Mouse (Mus musculus) heart, embryonic 15.5 days (tissue): ENCODE measurements around the gene Eps15. TPM values are rescaled to one million over a fixed set of nuclear protein-coding genes. Genes with fewer than 3 reads are reported as not detected.

Experiments
- ATAC-seq: fragments of 200-750 bp; cut with Nextera tagmentation; replicated peaks from 2 replicates; pipeline ENCODE4 v1.8.0; 2017; ENCODE audit warnings: low read depth, moderate TSS enrichment; ENCODE audit not compliant: insufficient number of reproducible peaks, insufficient read depth, low FRiP score
- H3K27ac ChIP-seq: fragments of 300-500 bp; sonication (generic); 2 replicates; pipeline ENCODE4 v1.5.1; 2015; ENCODE audit warnings: mild to moderate bottlenecking, inconsistent platforms
- H3K27me3 ChIP-seq: fragments of 300-500 bp; sonication (generic); 2 replicates; pipeline ENCODE4 v1.6.1; 2015; ENCODE audit warnings: inconsistent platforms
- H3K36me3 ChIP-seq: fragments of 300-500 bp; sonication (generic); 2 replicates; pipeline ENCODE4 v1.6.1; 2015; ENCODE audit warnings: mild to moderate bottlenecking, inconsistent platforms
- H3K4me1 ChIP-seq: fragments of 300-500 bp; sonication (generic); replicated peaks from 2 replicates; pipeline ENCODE4 v1.6.1; 2015; ENCODE audit warnings: inconsistent platforms
- H3K4me2 ChIP-seq: fragments of 300-500 bp; sonication (generic); 2 replicates; pipeline ENCODE4 v1.6.1; 2015; ENCODE audit warnings: inconsistent platforms, mild to moderate bottlenecking, moderate library complexity
- H3K4me3 ChIP-seq: fragments of 300-500 bp; sonication (generic); 2 replicates; pipeline ENCODE4 v1.5.1; 2015; ENCODE audit warnings: mild to moderate bottlenecking, inconsistent platforms
- H3K9ac ChIP-seq: fragments of 300-500 bp; sonication (generic); 2 replicates; pipeline ENCODE4 v1.6.1; 2015; ENCODE audit warnings: mild to moderate bottlenecking, inconsistent platforms
- H3K9me3 ChIP-seq: fragments of 300-500 bp; sonication (generic); replicated peaks from 2 replicates; pipeline ENCODE4 v1.6.1; 2016; ENCODE audit warnings: inconsistent platforms
- WGBS: fragments of 180-500 bp; shearing (Covaris S2); methylation state at CpG from one replicate; pipeline ENCODE4 v1.1.7; 2015; ENCODE audit warnings: mixed read lengths; 5-methylcytosine and 5-hydroxymethylcytosine counted together
- polyA plus RNA-seq: library from polyadenylated mRNA; unstranded; fragments of >200 nt; fragmentation: Nextera tagmentation; extraction: Ambion mirVana; gene quantifications from 2 replicates; pipeline ENCODE4 v1.2.1, GENCODE M21; 2015

Gene Eps15
- polyA plus RNA-seq, 1 experiment from 2014 or later, result 28.3 TPM

GRCm38 (mm10) chr4:109252199-109252598, 27.9 kb upstream of the Eps15 start:
- Histone ChIP-seq H3K27me3 (no peaks in the 10 kb centered on the region), H3K36me3 (no peaks in the 10 kb centered on the region), H3K9ac (no peak overlapping the region), H3K4me2 (no peak overlapping the region), H3K9me3 (no peaks in the 10 kb centered on the region), H3K27ac (no peak overlapping the region), H3K4me1 (peaks cover 13% of the 10 kb centered on the region; the same call in 1 of the 2 replicates), H3K4me3 (no peak overlapping the region)
- ATAC-seq, result no peak
- WGBS, result 80% methylated on average over 4 of the region's 4 CpGs

GRCm38 (mm10) chr4:109253664-109254151, 26.4 kb upstream of the Eps15 start:
- ATAC-seq, result no peak
- no peak overlapping the region for H3K4me3 ChIP-seq
- H3K9ac ChIP-seq, result no peak overlapping the region
- no peaks in the 10 kb centered on the region for H3K27me3 ChIP-seq
- H3K36me3 ChIP-seq, result no peaks in the 10 kb centered on the region
- H3K9me3 ChIP-seq, result no peaks in the 10 kb centered on the region
- H3K4me1 ChIP-seq, result peaks cover 13% of the 10 kb centered on the region; the same call in 1 of the 2 replicates
- 46% methylated on average over 11 of the region's 11 CpGs for WGBS
- H3K27ac ChIP-seq, result peak overlapping the region; percentile 52
- H3K4me2 ChIP-seq, result 0 out of 2 replicates have a peak overlapping the region, but pooled peaks have one; percentile 20

DNA sequence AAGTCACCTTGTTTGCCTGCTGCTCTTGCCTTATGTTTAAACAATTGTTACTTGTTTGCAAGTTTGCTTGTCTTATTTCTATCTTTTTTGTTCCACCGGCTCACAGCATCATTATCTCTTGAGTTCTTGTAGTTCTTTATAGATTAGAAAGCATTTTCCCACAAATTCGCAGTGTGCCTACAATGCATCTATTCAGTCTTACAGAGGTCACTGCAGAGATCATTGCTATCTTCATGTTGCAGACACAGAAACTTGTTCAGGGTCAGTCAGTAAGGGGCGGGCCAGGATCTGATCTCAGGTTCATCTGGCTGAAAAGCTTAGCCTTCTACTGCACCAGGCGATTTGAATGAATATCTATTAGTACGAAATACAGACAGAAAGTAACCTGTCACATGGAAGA, 25.6 kb upstream of the Eps15 start:
- Histone ChIP-seq H3K4me3 (no peak overlapping the region), H3K27me3 (no peaks in the 10 kb centered on the region), H3K4me2 (no peak overlapping the region), H3K27ac (no peak overlapping the region), H3K9ac (no peak overlapping the region), H3K36me3 (no peaks in the 10 kb centered on the region), H3K9me3 (no peaks in the 10 kb centered on the region), H3K4me1 (peaks cover 13% of the 10 kb centered on the region; the same call in 1 of the 2 replicates)
- no peak for ATAC-seq
- 60% methylated on average over 5 of the region's 5 CpGs for WGBS

DNA sequence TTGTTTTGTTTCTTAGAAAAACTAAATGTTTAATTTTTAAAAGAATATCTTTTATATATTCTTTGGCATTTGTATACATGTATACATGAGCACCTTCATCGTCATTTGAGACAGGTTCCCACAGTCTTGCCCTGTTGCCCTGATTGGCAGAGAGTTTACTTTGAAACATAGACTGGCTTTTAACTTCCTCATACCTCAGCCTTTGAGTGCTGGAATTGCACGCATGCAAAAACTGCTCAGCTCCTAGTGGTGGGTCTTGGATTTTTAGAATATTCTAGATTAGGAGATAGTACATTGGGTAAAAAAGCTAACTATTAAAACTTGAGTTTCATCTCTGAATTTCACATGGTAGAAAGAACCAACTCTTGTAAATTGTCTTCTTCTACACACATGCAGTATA, 24.7 kb upstream of the Eps15 start:
- no peaks in the 10 kb centered on the region for H3K36me3 ChIP-seq
- H3K27ac ChIP-seq, result no peak overlapping the region
- no peak overlapping the region for H3K4me2 ChIP-seq
- no peak overlapping the region for H3K9ac ChIP-seq
- no peak for ATAC-seq
- H3K4me3 ChIP-seq, result no peak overlapping the region
- no peaks in the 10 kb centered on the region for H3K9me3 ChIP-seq
- peaks cover 13% of the 10 kb centered on the region; the same call in 1 of the 2 replicates for H3K4me1 ChIP-seq
- H3K27me3 ChIP-seq, result no peaks in the 10 kb centered on the region
- 42% methylated on average over 2 of the region's 2 CpGs for WGBS

DNA sequence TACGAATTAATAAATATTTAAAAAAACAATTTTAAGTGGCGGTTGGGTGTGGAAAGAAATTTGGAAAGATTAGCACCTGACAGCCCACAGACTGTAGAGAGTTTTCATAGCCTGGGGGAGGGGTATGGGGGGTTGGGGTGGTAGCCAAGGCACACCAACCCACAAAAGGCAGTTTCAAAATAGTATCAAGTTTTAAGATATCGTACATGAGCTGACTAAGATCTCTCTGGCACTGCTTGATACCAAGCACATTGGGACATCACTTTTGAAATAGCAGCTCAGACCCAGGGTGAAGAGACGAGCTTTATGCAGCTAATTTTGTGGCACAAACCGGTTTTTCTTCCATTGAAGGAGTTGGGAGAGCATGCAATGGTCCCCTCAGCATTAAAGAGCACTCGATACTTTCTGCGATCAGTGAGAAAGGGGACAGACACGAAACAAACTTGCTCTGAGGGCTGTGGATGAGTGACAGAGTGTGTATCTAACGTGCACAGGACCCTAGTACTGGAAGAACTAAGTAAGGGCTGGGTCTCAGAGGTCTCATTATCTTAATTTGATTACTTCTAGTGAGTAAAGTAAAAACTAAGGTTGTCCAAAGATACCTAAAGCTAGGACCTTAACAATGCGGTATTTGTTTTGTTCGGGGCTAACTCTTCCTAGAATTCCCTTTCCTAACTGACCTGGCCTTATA, 24.2 kb upstream of the Eps15 start:
- no peak for ATAC-seq
- H3K4me3 ChIP-seq, result no peak overlapping the region
- no peaks in the 10 kb centered on the region for H3K9me3 ChIP-seq
- WGBS, result 74% methylated on average over 11 of the region's 11 CpGs
- H3K4me2 ChIP-seq, result no peak overlapping the region
- no peaks in the 10 kb centered on the region for H3K27me3 ChIP-seq
- H3K4me1 ChIP-seq, result peaks cover 13% of the 10 kb centered on the region; the same call in 1 of the 2 replicates
- no peak overlapping the region for H3K27ac ChIP-seq
- H3K36me3 ChIP-seq, result no peaks in the 10 kb centered on the region
- no peak overlapping the region for H3K9ac ChIP-seq

DNA sequence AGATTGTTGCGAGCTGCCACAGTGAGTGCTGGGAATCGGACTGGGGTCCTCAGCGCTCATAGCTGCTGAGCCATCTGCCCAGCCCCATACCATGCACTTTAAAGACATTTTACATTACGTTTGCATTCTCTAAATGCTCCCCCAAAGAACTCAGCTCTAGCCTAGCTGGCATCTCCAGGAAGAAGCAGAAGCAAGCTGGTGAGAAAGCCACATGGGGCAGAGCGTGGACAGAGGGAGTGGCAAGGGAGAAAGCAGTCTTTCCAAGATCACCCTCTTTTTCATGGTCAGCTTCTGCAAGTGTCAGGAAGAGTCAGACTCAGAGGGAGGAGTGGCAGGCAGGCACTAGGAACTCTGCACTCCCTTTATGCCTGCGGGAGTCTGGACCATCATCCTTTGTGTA, 23.3 kb upstream of the Eps15 start:
- 87% methylated on average over 6 of the region's 6 CpGs for WGBS
- Histone ChIP-seq H3K27me3 (no peaks in the 10 kb centered on the region), H3K36me3 (no peaks in the 10 kb centered on the region), H3K4me1 (peaks cover 11% of the 10 kb centered on the region; the same call in 1 of the 2 replicates), H3K4me2 (no peak overlapping the region), H3K4me3 (no peak overlapping the region), H3K27ac (no peak overlapping the region), H3K9me3 (no peaks in the 10 kb centered on the region), H3K9ac (no peak overlapping the region)
- no peak for ATAC-seq

DNA sequence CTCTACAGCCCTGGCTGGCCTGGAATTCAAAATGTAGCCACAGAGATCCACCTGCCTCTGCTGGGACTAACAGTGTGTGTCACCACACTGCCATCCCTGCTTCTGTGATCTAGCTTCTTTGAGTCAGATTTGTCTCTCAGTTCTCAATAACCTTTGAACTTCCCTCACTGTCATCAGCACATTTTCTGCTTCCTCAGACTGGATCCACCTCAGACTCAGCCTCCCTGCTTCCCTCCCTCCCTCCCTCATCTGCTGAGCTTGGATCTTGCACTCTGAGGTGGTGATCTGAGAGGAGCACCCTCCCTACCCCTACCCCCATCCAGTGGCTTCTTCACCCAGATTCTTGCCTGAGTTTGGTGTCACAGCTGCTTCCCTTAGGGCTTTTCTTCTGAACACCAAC, 22.4 kb upstream of the Eps15 start:
- no peak overlapping the region for H3K4me2 ChIP-seq
- no peaks in the 10 kb centered on the region for H3K36me3 ChIP-seq
- ATAC-seq, result no peak
- H3K9me3 ChIP-seq, result no peaks in the 10 kb centered on the region
- no peak overlapping the region for H3K9ac ChIP-seq
- peaks cover 12% of the 10 kb centered on the region; the same call in 1 of the 2 replicates for H3K4me1 ChIP-seq
- no peak overlapping the region for H3K27ac ChIP-seq
- H3K4me3 ChIP-seq, result no peak overlapping the region
- no peaks in the 10 kb centered on the region for H3K27me3 ChIP-seq

DNA sequence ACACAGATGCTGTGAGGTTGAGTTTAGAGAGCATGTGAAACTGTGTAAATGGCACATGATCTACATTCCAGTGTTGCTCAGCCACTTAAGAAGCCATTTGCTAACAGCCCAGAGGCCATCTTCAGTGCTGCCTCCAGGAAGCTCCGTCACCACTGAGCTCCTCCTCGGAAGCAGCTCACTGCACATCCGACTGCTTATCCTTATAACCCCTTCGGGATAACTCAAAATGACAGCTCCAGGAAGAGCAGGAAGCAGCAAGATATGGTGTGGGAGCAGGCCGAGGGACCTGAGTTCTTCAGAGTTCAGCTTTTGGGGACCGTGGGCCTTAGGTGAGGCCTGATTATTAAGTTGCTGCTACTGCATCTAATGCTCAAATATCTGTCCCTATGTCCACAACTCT, 18.0 kb upstream of the Eps15 start:
- no peak overlapping the region for H3K9ac ChIP-seq
- H3K27ac ChIP-seq, result no peak overlapping the region
- no peaks in the 10 kb centered on the region for H3K27me3 ChIP-seq
- no peak overlapping the region for H3K4me2 ChIP-seq
- ATAC-seq, result no peak
- no peak overlapping the region for H3K4me3 ChIP-seq
- H3K4me1 ChIP-seq, result 0 out of 2 replicates have a peak, but pooled peaks cover 3% of the 10 kb centered on the region
- no peaks in the 10 kb centered on the region for H3K9me3 ChIP-seq
- no peaks in the 10 kb centered on the region for H3K36me3 ChIP-seq
- WGBS, result 52% methylated on average over 6 of the region's 6 CpGs

- Histone ChIP-seq H3K4me3 (no peak overlapping the region), H3K27ac (no peak overlapping the region), H3K4me2 (no peak overlapping the region), H3K9me3 (no peaks in the 10 kb centered on the region), H3K27me3 (no peaks in the 10 kb centered on the region), H3K9ac (no peak overlapping the region), H3K36me3 (no peaks in the 10 kb centered on the region), H3K4me1 (0 out of 2 replicates have a peak, but pooled peaks cover 3% of the 10 kb centered on the region)
- WGBS, result 74% methylated on average over 3 of the region's 3 CpGs
- no peak for ATAC-seq
Measured at GRCm38 (mm10) chr4:109266056-109266455, 14.0 kb upstream of the Eps15 start.

DNA sequence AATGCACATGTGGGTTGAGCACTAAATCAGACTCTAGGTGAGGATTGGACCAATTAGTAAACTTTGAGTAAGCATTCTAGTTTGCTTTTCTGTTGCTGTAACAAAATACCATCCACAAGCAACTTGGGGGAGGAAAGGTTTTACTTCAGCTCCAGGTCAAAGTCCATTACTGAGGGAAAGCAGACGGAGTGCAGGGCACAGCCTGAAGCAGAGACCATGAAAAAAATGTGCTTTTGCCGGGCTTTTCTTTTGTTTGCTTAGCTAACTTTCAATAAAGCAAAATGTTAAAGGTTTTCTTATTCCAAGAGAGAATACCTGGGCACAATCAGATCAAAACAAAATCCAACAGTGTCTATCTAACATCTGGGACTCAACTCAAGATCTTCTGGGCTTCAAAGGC, 13.3 kb upstream of the Eps15 start:
- Histone ChIP-seq H3K9me3 (no peaks in the 10 kb centered on the region), H3K4me2 (no peak overlapping the region), H3K27ac (no peak overlapping the region), H3K27me3 (no peaks in the 10 kb centered on the region), H3K36me3 (no peaks in the 10 kb centered on the region), H3K9ac (no peak overlapping the region), H3K4me3 (no peak overlapping the region), H3K4me1 (0 out of 2 replicates have a peak, but pooled peaks cover 3% of the 10 kb centered on the region)
- 68% methylated on average over 2 of the region's 2 CpGs for WGBS
- ATAC-seq, result no peak

- H3K9me3 ChIP-seq, result no peaks in the 10 kb centered on the region
- H3K36me3 ChIP-seq, result no peaks in the 10 kb centered on the region
- H3K4me1 ChIP-seq, result no peaks in the 10 kb centered on the region
- H3K4me3 ChIP-seq, result no peak overlapping the region
- no peak for ATAC-seq
- 79% methylated on average over 3 of the region's 3 CpGs for WGBS
- no peak overlapping the region for H3K27ac ChIP-seq
- no peak overlapping the region for H3K9ac ChIP-seq
- H3K27me3 ChIP-seq, result no peaks in the 10 kb centered on the region
- no peak overlapping the region for H3K4me2 ChIP-seq
Measured at GRCm38 (mm10) chr4:109267452-109267851, 12.6 kb upstream of the Eps15 start.

DNA sequence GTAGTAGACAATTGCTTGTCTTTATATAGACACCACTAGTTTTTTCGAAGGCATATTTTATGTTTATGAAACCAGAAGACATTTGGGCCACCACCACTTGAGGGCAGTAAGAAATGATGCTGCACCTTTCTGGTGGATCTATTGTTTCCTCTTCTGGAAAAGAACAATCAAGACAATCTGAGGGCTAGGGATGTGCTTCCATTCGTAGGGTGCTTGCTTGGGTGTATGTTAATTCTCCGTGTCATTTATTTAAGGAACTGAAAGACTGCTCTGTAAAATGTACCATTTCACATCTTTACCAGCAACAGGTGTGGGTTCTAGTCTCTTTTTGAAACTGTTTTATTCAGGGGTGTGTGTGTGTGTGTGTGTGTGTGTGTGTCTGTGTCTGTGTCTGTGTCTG, 11.2 kb upstream of the Eps15 start:
- H3K4me2 ChIP-seq, result no peak overlapping the region
- no peaks in the 10 kb centered on the region for H3K36me3 ChIP-seq
- H3K4me1 ChIP-seq, result no peaks in the 10 kb centered on the region
- no peak overlapping the region for H3K9ac ChIP-seq
- no peak overlapping the region for H3K27ac ChIP-seq
- 72% methylated on average over 3 of the region's 3 CpGs for WGBS
- no peaks in the 10 kb centered on the region for H3K27me3 ChIP-seq
- H3K9me3 ChIP-seq, result no peaks in the 10 kb centered on the region
- H3K4me3 ChIP-seq, result no peak overlapping the region
- no peak for ATAC-seq
